Comparison of ENCODE assay signal across 28 mouse cellular contexts in the genomic region with DNA sequence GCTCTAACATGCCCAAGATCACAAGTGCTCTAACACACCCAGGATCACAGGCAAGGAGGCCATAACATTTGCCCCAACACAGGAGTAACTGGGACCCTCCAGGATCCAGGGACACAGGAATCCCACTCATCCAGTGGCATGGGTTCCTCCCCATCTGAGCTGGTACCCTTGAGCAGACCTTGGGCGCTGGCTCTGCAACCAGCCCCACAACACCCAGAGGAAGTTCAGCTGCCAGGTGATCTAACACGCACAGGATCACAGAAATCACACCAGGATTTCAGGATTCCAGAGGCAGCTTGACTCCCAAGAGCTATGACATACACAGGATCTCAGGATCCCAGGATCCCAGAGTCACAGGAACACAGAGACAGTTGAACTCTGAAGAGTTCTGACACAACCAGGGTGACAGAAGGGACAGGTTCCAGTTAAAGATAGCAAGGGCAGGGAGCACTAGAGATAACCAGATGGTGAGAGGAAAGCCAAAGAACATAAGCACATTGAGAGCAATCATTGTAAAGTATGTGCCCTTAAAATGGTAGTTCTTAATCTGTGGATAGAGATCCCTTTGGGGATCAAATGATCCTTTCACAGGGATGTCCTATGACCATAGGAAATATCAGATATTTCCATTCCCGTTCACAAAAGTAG. TPM values are rescaled to one million over a fixed set of nuclear protein-coding genes. Genes with fewer than 3 reads are reported as not detected.
DNase-seq lines count a peak whose midpoint lies in the region; ATAC-seq and TF ChIP-seq lines count a peak whose summit lies in the region.
"Had no signal": no experiment of that assay in that cellular context is flagged by ENCODE, and none has a peak within 500 bp of the region (broad histone marks: within the 10 kb centered on the region; RNA-seq: fewer than 3 reads in every experiment).

No protein-coding gene starts in this region.

- H3K4me2 ChIP-seq in stomach, embryonic 15.5 days, result no peak overlapping the region
- H3K4me2 ChIP-seq in stomach, postnatal 0 days (replicated peaks; ENCODE audit: low read depth), result no peak overlapping the region
- peak overlapping the region; percentile 60 for H3K4me2 ChIP-seq in liver, embryonic 15.5 days
- H3K4me2 ChIP-seq: heart, embryonic 13.5 days; limb, embryonic 12.5 days had no signal

- no peaks in the 10 kb centered on the region for H3K9me3 ChIP-seq in stomach, embryonic 15.5 days
- no peaks in the 10 kb centered on the region for H3K9me3 ChIP-seq in stomach, postnatal 0 days (ENCODE audit: control insufficient read depth, low read length)
- H3K9me3 ChIP-seq in liver, embryonic 15.5 days (replicated peaks), result no peaks in the 10 kb centered on the region
- H3K9me3 ChIP-seq: heart, embryonic 13.5 days; limb, embryonic 12.5 days had no signal

- no peak for TF ChIP-seq EP300 in stomach, postnatal 0 days (optimal IDR thresholded peaks at IDR 0.05)

- no peak overlapping the region for H3K4me3 ChIP-seq in stomach, embryonic 15.5 days (replicated peaks)
- H3K4me3 ChIP-seq in stomach, postnatal 0 days (ENCODE audit: low read depth, low read length), result no peak overlapping the region
- H3K4me3 ChIP-seq in liver, embryonic 15.5 days (replicated peaks), result 0 out of 2 replicates have a peak overlapping the region, but pooled peaks have one; percentile 2
- H3K4me3 ChIP-seq: heart, embryonic 13.5 days; limb, embryonic 12.5 days; midbrain, embryonic 10.5 days had no signal

- H3K9ac ChIP-seq in stomach, embryonic 15.5 days, result no peak overlapping the region
- no peak overlapping the region for H3K9ac ChIP-seq in stomach, postnatal 0 days (ENCODE audit: low read length)
- H3K9ac ChIP-seq in liver, embryonic 15.5 days, result peak overlapping the region; percentile 30; the same call in 1 of the 2 replicates
- H3K9ac ChIP-seq: heart, embryonic 13.5 days; limb, embryonic 12.5 days had no signal

- 85% methylated on average over 3 of the region's 3 CpGs for WGBS in stomach, embryonic 15.5 days
- WGBS in stomach, postnatal 0 days, result 81% methylated on average over 3 of the region's 3 CpGs
- 34% methylated on average over 3 of the region's 3 CpGs for WGBS in liver, embryonic 15.5 days (ENCODE audit: insufficient replicate concordance)

- no peak for TF ChIP-seq CTCF in stomach, postnatal 0 days (IDR thresholded peaks at IDR 0.05; ENCODE audit: low read depth)

- no peak overlapping the region for H3K27ac ChIP-seq in stomach, embryonic 15.5 days
- no peak overlapping the region for H3K27ac ChIP-seq in stomach, postnatal 0 days (replicated peaks)
- H3K27ac ChIP-seq in liver, embryonic 15.5 days (replicated peaks), result peak overlapping the region; percentile 90
- H3K27ac ChIP-seq: heart, embryonic 13.5 days; hindbrain, postnatal 0 days; limb, embryonic 12.5 days; midbrain, embryonic 10.5 days had no signal

- no peaks in the 10 kb centered on the region for H3K4me1 ChIP-seq in stomach, embryonic 15.5 days
- no peaks in the 10 kb centered on the region for H3K4me1 ChIP-seq in stomach, postnatal 0 days (replicated peaks; ENCODE audit: control insufficient read depth, insufficient read depth)
- H3K4me1 ChIP-seq in liver, embryonic 15.5 days (replicated peaks), result peaks cover 66% of the 10 kb centered on the region
- H3K4me1 ChIP-seq: limb, embryonic 12.5 days had no signal

- no peaks in the 10 kb centered on the region for H3K27me3 ChIP-seq in stomach, embryonic 15.5 days (replicated peaks)
- H3K27me3 ChIP-seq in stomach, postnatal 0 days (ENCODE audit: control insufficient read depth, insufficient read depth, low read length), result no peaks in the 10 kb centered on the region
- no peaks in the 10 kb centered on the region for H3K27me3 ChIP-seq in liver, embryonic 15.5 days
- H3K27me3 ChIP-seq: CH12.LX; heart, embryonic 13.5 days; limb, embryonic 12.5 days had no signal

- H3K36me3 ChIP-seq in stomach, embryonic 15.5 days, result no peaks in the 10 kb centered on the region
- no peaks in the 10 kb centered on the region for H3K36me3 ChIP-seq in stomach, postnatal 0 days (ENCODE audit: control insufficient read depth, insufficient read depth, low read length)
- H3K36me3 ChIP-seq in liver, embryonic 15.5 days (replicated peaks), result no peaks in the 10 kb centered on the region
- H3K36me3 ChIP-seq: heart, embryonic 13.5 days; limb, embryonic 12.5 days; midbrain, embryonic 10.5 days had no signal

- no peak for DNase-seq in stomach, postnatal 0 days (ENCODE audit: low spot score)
- DNase-seq in retina, embryonic 14.5 days (ENCODE audit: low spot score), result no peak
- DNase-seq: adrenal gland, postnatal 14 days; cerebellum, adult 11-12 months; cerebellum, postnatal 10 days; gastrocnemius, postnatal 14 days; heart, adult 18-20 months; heart, postnatal 14 days; kidney, postnatal 25 days; layer of hippocampus, postnatal 36 days; lung, adult 2 months; lung, postnatal 14 days; right cerebral cortex, adult 18-20 months; right cerebral cortex, postnatal 4 days; thymus, postnatal 25 days had no signal

- peak; percentile 44; the same call in 1 of the 2 replicates for ATAC-seq in stomach, embryonic 15.5 days (ENCODE audit: insufficient read depth, low FRiP score, low read depth)
- no peak for ATAC-seq in stomach, postnatal 0 days (ENCODE audit: low FRiP score, low TSS enrichment)
- ATAC-seq in erythroid progenitor cell, adult 5-6 weeks (replicated peaks; ENCODE audit: low FRiP score, poor library complexity, severe bottlenecking), result peak; percentile 58
- peak; percentile 70 for ATAC-seq in liver, embryonic 15.5 days (ENCODE audit: insufficient read depth)
- no peak for ATAC-seq in cerebellum, adult (ENCODE audit: insufficient number of reproducible peaks, low FRiP score, low TSS enrichment)
- no peak for ATAC-seq in megakaryocyte, adult 5-6 weeks (ENCODE audit: poor library complexity, severe bottlenecking)
- ATAC-seq: activated CD4-positive, CD25-positive, alpha-beta regulatory T cell, adult 4 months; forebrain, embryonic 14.5 days; hindbrain, postnatal 0 days; intestine, postnatal 0 days had no signal

RNA-seq across cellular contexts. Expression of gene Alkbh8, which starts 4.1 kb away (rescaled TPM):
- polyA plus RNA-seq in stomach, embryonic 15.5 days (2015; fragmentation: Nextera tagmentation; extraction: Ambion mirVana), result 24.4 and 26.2 TPM in 2 replicates
- 7.9 and 8.7 TPM in 2 replicates for polyA plus RNA-seq in stomach, postnatal 0 days (2015; fragmentation: Nextera tagmentation; extraction: Ambion mirVana)
- 19.5 and 19.7 TPM in 2 replicates for total RNA-seq in erythroid progenitor cell, adult 5-6 weeks (2015; ENCODE audit: low replicate concordance)
- 28.4 and 29.0 TPM in 2 replicates for total RNA-seq in erythroid progenitor cell, adult 5-6 weeks (2017; ENCODE audit: low replicate concordance)
- 16.7 and 17.4 TPM in 2 replicates for polyA plus RNA-seq in liver, embryonic 15.5 days (2015; fragmentation: Nextera tagmentation; extraction: Ambion mirVana)
- 6.8 and 8.0 TPM in 2 replicates for total RNA-seq in megakaryocyte, adult 5-6 weeks (2015)
- 8.7 and 9.0 TPM in 2 replicates for total RNA-seq in megakaryocyte, adult 5-6 weeks (2017)

Comparison
In these comparisons a context has a peak if more than half of its experiments do, and no peak if none do; other contexts are left out.
1. ATAC-seq: peak in stomach, embryonic 15.5 days (single experiment), erythroid progenitor cell, adult 5-6 weeks (single experiment) and liver, embryonic 15.5 days (single experiment); none in stomach, postnatal 0 days (single experiment), cerebellum, adult (single experiment) and megakaryocyte, adult 5-6 weeks (single experiment).